Comparison of ENCODE assay signal across 32 mouse cellular contexts in genomic region chr13:99039063-99039385, GRCm38 (mm10). TPM values are rescaled to one million over a fixed set of nuclear protein-coding genes. Genes with fewer than 3 reads are reported as not detected.
DNase-seq lines count a peak whose midpoint lies in the region; ATAC-seq and TF ChIP-seq lines count a peak whose summit lies in the region.
"Had no signal": no experiment of that assay in that cellular context is flagged by ENCODE, and none has a peak within 500 bp of the region (broad histone marks: within the 10 kb centered on the region; RNA-seq: fewer than 3 reads in every experiment).

No protein-coding gene starts in this region.

- H3K4me2 ChIP-seq in kidney, embryonic 15.5 days: no peak overlapping the region
- no peak overlapping the region for H3K4me2 ChIP-seq in limb, embryonic 11.5 days (ENCODE audit: low read depth, severe bottlenecking)
- H3K4me2 ChIP-seq: forebrain, embryonic 13.5 days; heart, embryonic 15.5 days; liver, embryonic 15.5 days had no signal

- TF ChIP-seq EP300 in ES-Bruce4 (IDR thresholded peaks at IDR 0.05; ENCODE audit: insufficient read depth, low read depth, low read length): no peak

- H3K36me3 ChIP-seq in kidney, embryonic 15.5 days: no peaks in the 10 kb centered on the region
- H3K36me3 ChIP-seq in E14TG2a.4 (ENCODE audit: insufficient read depth, low read length) (no peaks in the 10 kb centered on the region), ES-Bruce4 (ENCODE audit: control insufficient read depth, insufficient read depth, low read length, poor library complexity, severe bottlenecking) (no peaks in the 10 kb centered on the region)
- H3K36me3 ChIP-seq in limb, embryonic 11.5 days (ENCODE audit: control insufficient read depth, insufficient read depth, low read length): no peaks in the 10 kb centered on the region
- H3K36me3 ChIP-seq: heart, embryonic 15.5 days; liver, embryonic 15.5 days had no signal

- no peak overlapping the region for H3K9ac ChIP-seq in kidney, embryonic 15.5 days
- H3K9ac ChIP-seq in ES-Bruce4 (ENCODE audit: low read depth, poor library complexity, severe bottlenecking): no peak overlapping the region
- no peak overlapping the region for H3K9ac ChIP-seq in limb, embryonic 11.5 days (ENCODE audit: low read length)
- H3K9ac ChIP-seq: forebrain, embryonic 13.5 days; heart, embryonic 15.5 days; liver, embryonic 15.5 days had no signal

- 74% methylated on average over 7 of the region's 7 CpGs for WGBS in kidney, embryonic 15.5 days
- 81% methylated on average over 7 of the region's 7 CpGs for WGBS in limb, embryonic 11.5 days

- peak overlapping the region; percentile 63 for H3K27ac ChIP-seq in kidney, embryonic 15.5 days
- H3K27ac ChIP-seq in ES-Bruce4 (ENCODE audit: insufficient read depth, low read length): peak overlapping the region; percentile 42; the same call in 1 of the 2 replicates
- 0 out of 2 replicates have a peak overlapping the region, but pooled peaks have one; percentile 51 for H3K27ac ChIP-seq in limb, embryonic 11.5 days (replicated peaks; ENCODE audit: low read depth, low read length)
- H3K27ac ChIP-seq: forebrain, embryonic 13.5 days; heart, embryonic 15.5 days; liver, embryonic 15.5 days had no signal

- ATAC-seq in kidney, embryonic 15.5 days (replicated peaks; ENCODE audit: low FRiP score): 0 out of 2 replicates have a peak, but pooled peaks have one; percentile 26
- ATAC-seq in limb, embryonic 11.5 days (ENCODE audit: insufficient number of reproducible peaks, low FRiP score, low TSS enrichment, low read depth): no peak
- ATAC-seq: forebrain, embryonic 13.5 days; hindbrain, embryonic 16.5 days had no signal

- no peaks in the 10 kb centered on the region for H3K27me3 ChIP-seq in kidney, embryonic 15.5 days
- H3K27me3 ChIP-seq in E14TG2a.4 (ENCODE audit: insufficient read depth, low read length) (no peaks in the 10 kb centered on the region), ES-Bruce4 (ENCODE audit: control insufficient read depth, insufficient read depth, low read length, poor library complexity, severe bottlenecking) (no peaks in the 10 kb centered on the region)
- H3K27me3 ChIP-seq in limb, embryonic 11.5 days (ENCODE audit: control insufficient read depth, insufficient read depth, low read length): no peaks in the 10 kb centered on the region
- H3K27me3 ChIP-seq: forebrain, embryonic 13.5 days; heart, embryonic 15.5 days; liver, embryonic 15.5 days had no signal

- no peak for TF ChIP-seq POLR2A in ES-Bruce4 (IDR thresholded peaks at IDR 0.05; ENCODE audit: insufficient read depth, low read length)

- H3K4me3 ChIP-seq in kidney, embryonic 15.5 days (replicated peaks): no peak overlapping the region
- H3K4me3 ChIP-seq in E14TG2a.4 (replicated peaks; ENCODE audit: low read length) (peak overlapping the region; percentile 41), ES-Bruce4 (ENCODE audit: low read depth, low read length) (no peak overlapping the region)
- no peak overlapping the region for H3K4me3 ChIP-seq in limb, embryonic 11.5 days (ENCODE audit: low read depth, low read length)
- H3K4me3 ChIP-seq: forebrain, embryonic 13.5 days; heart, embryonic 15.5 days; liver, embryonic 15.5 days; megakaryocyte, embryonic 14.5 days had no signal

- TF ChIP-seq CTCF in E14TG2a.4 (conservative IDR thresholded peaks at IDR 0.05; ENCODE audit: low read length) (no peak), ES-Bruce4 (IDR thresholded peaks at IDR 0.05; ENCODE audit: low read depth, low read length) (no peak)

- no peak for DNase-seq in kidney, postnatal 4 days
- DNase-seq in limb, embryonic 11.5 days (ENCODE audit: low spot score): no peak
- DNase-seq in gastrocnemius, postnatal 25 days: no peak
- DNase-seq in gastrocnemius, postnatal 10 days: no peak
- DNase-seq: adrenal gland, postnatal 14 days; cerebellum, adult 2 months; cerebellum, postnatal 36 days; heart, postnatal 4 days; kidney, adult 11 months; layer of hippocampus, adult 9-11 months; liver; lung, postnatal 36 days; midbrain, embryonic 14.5 days; right cerebral cortex, postnatal 25 days; spleen, adult 18-20 months had no signal

- no peaks in the 10 kb centered on the region for H3K9me3 ChIP-seq in kidney, embryonic 15.5 days (replicated peaks)
- H3K9me3 ChIP-seq in E14TG2a.4 (ENCODE audit: low read length) (peaks cover 12% of the 10 kb centered on the region), ES-Bruce4 (replicated peaks; ENCODE audit: control insufficient read depth, insufficient read depth, low read length, poor library complexity, severe bottlenecking) (peaks cover 4% of the 10 kb centered on the region; the same call in 1 of the 2 replicates)
- H3K9me3 ChIP-seq in limb, embryonic 11.5 days (ENCODE audit: control insufficient read depth, low read length): no peaks in the 10 kb centered on the region
- H3K9me3 ChIP-seq: heart, embryonic 15.5 days; liver, embryonic 15.5 days had no signal

- H3K4me1 ChIP-seq in kidney, embryonic 15.5 days: peaks cover 10% of the 10 kb centered on the region
- H3K4me1 ChIP-seq in E14TG2a.4 (replicated peaks; ENCODE audit: low read depth, low read length): peaks cover 54% of the 10 kb centered on the region
- H3K4me1 ChIP-seq in ES-Bruce4 (ENCODE audit: control insufficient read depth, insufficient read depth, low read length): peaks cover 26% of the 10 kb centered on the region
- peaks cover 9% of the 10 kb centered on the region for H3K4me1 ChIP-seq in limb, embryonic 11.5 days (ENCODE audit: control insufficient read depth, insufficient read depth, low read length)
- H3K4me1 ChIP-seq: forebrain, embryonic 13.5 days had no signal

RNA-seq across cellular contexts. Expression of gene 1700024P04Rik, which starts 54.7 kb away (rescaled TPM):
- not detected in 2 replicates for polyA plus RNA-seq in kidney, embryonic 15.5 days (2015; fragmentation: Nextera tagmentation; extraction: Ambion mirVana)
- not detected in 2 replicates for polyA plus RNA-seq in ES-Bruce4 (2011; ENCODE audit: insufficient read depth, insufficient read length, low read depth, missing spikeins)
- polyA plus RNA-seq in limb, embryonic 11.5 days (2014; fragmentation: Nextera tagmentation; extraction: Ambion mirVana): not detected in 2 replicates
- not detected for total RNA-seq in gastrocnemius, postnatal 25 days (2021)
- total RNA-seq in gastrocnemius, postnatal 10 days (2021): not detected
- total RNA-seq: adrenal gland, postnatal 14 days; gastrocnemius, adult 18-20 months; granulocyte monocyte progenitor cell, adult 5-6 weeks; heart, postnatal 4 days; left cerebral cortex, adult 18-20 months; left cerebral cortex, postnatal 25 days had no signal
- polyA plus RNA-seq: C2C12; cerebellum, adult 2 months; embryonic facial prominence, embryonic 14.5 days; forebrain, embryonic 13.5 days; heart, embryonic 15.5 days; hindbrain, embryonic 16.5 days; large intestine, adult 2 months; liver, embryonic 15.5 days; midbrain, embryonic 14.5 days; neural tube, embryonic 11.5 days; thymus, postnatal 0 days had no signal
